Mouse (Mus musculus) mouse trophoblast stem cell (cell line): ENCODE results near the gene Dytn.

ENCODE experiments used
- in situ Hi-C, 2 experiments: fragments of 300-500 bp; cut with MseI, MboI; formaldehyde crosslinking; loops; 2 replicates in 1 of 2; 3 replicates in 1 of 2; pipeline ENCODE4 v1.15.1; 2025

Gene Dytn

GRCm38 (mm10) chr1:63586869-63587268 lies 99.9 kb downstream of the Dytn start:
- in situ Hi-C loops: no loop called here

GRCm38 (mm10) chr1:63579153-63579552 lies 107.6 kb downstream of the Dytn start:
- in situ Hi-C loops: no loop called here

DNA sequence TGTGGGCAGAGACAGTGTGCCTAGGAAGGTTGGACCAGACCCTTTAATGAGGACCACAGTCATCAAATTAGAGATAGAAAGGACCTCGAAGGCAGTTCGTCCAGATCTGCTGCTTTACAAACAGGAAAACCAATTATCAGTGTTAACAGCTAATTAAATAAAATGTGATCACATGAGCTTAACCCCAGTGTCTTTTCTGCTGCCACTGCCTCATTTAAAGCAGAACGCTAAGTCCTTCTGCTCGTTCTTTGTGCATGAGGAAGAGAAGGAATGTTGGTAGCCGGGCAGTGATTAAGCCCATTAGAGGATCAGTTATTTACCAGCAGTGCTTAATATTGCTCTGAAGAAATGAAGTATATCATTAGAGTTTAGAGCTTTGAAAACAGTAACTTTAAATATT lies 109.9 kb downstream of the Dytn start:
- in situ Hi-C loops: no loop called here

- in situ Hi-C loops: no loop called here
These were observed 112.7 kb downstream of the Dytn start for GRCm38 (mm10) chr1:63573864-63574611.

- in situ Hi-C loops: no loop called here
These were observed 113.3 kb downstream of the Dytn start for GRCm38 (mm10) chr1:63573432-63573831.
